ENCODE assay signal across 19 mouse cellular contexts in genomic region chr11:19834561-19834960, GRCm38 (mm10).
A peak's percentile ranks its signal among the peaks of the same experiment; 100 is the strongest.
DNase-seq lines count a peak whose midpoint lies in the region; ATAC-seq and TF ChIP-seq lines count a peak whose summit lies in the region.
"Had no signal": no experiment of that assay in that cellular context is flagged by ENCODE, and none has a peak within 500 bp of the region (broad histone marks: within the 10 kb centered on the region; RNA-seq: fewer than 3 reads in every experiment).

No protein-coding gene starts in this region.

- no peaks in the 10 kb centered on the region for H3K36me3 ChIP-seq in hindbrain, embryonic 13.5 days
- H3K36me3 ChIP-seq in hindbrain, postnatal 0 days (ENCODE audit: insufficient read depth, low read length), result no peaks in the 10 kb centered on the region
- no peaks in the 10 kb centered on the region for H3K36me3 ChIP-seq in embryonic facial prominence, embryonic 15.5 days
- H3K36me3 ChIP-seq in heart, embryonic 12.5 days, result no peaks in the 10 kb centered on the region
- H3K36me3 ChIP-seq: neural tube, embryonic 12.5 days had no signal

- WGBS in hindbrain, embryonic 13.5 days, result 77% methylated on average over 8 of the region's 8 CpGs
- WGBS in hindbrain, postnatal 0 days, result 79% methylated on average over 8 of the region's 8 CpGs
- 61% methylated on average over 8 of the region's 8 CpGs for WGBS in embryonic facial prominence, embryonic 15.5 days
- 82% methylated on average over 8 of the region's 8 CpGs for WGBS in heart, embryonic 12.5 days

- H3K27me3 ChIP-seq in hindbrain, embryonic 13.5 days, result peaks cover 1% of the 10 kb centered on the region; the same call in 1 of the 2 replicates
- no peaks in the 10 kb centered on the region for H3K27me3 ChIP-seq in hindbrain, postnatal 0 days (ENCODE audit: insufficient read depth, low read length)
- no peaks in the 10 kb centered on the region for H3K27me3 ChIP-seq in embryonic facial prominence, embryonic 15.5 days
- no peaks in the 10 kb centered on the region for H3K27me3 ChIP-seq in heart, embryonic 12.5 days (replicated peaks)
- H3K27me3 ChIP-seq: neural tube, embryonic 12.5 days had no signal

- H3K4me1 ChIP-seq in hindbrain, embryonic 13.5 days (replicated peaks), result peaks cover 18% of the 10 kb centered on the region
- peaks cover 5% of the 10 kb centered on the region; the same call in 1 of the 2 replicates for H3K4me1 ChIP-seq in hindbrain, postnatal 0 days (ENCODE audit: insufficient read depth, low read length)
- peaks cover 25% of the 10 kb centered on the region for H3K4me1 ChIP-seq in embryonic facial prominence, embryonic 15.5 days
- H3K4me1 ChIP-seq in heart, embryonic 12.5 days (replicated peaks), result peaks cover 7% of the 10 kb centered on the region; the same call in 1 of the 2 replicates

- TF ChIP-seq CTCF in hindbrain, postnatal 0 days (IDR thresholded peaks at IDR 0.05; ENCODE audit: low read depth), result no peak

- H3K4me2 ChIP-seq in hindbrain, embryonic 13.5 days, result no peak overlapping the region
- H3K4me2 ChIP-seq in hindbrain, postnatal 0 days (ENCODE audit: low read depth, low read length), result no peak overlapping the region
- H3K4me2 ChIP-seq in embryonic facial prominence, embryonic 15.5 days (replicated peaks), result no peak overlapping the region
- no peak overlapping the region for H3K4me2 ChIP-seq in heart, embryonic 12.5 days

- 0 out of 2 replicates have a peak overlapping the region, but pooled peaks have one; percentile 76 for H3K27ac ChIP-seq in hindbrain, embryonic 13.5 days
- H3K27ac ChIP-seq in hindbrain, postnatal 0 days, result no peak overlapping the region
- H3K27ac ChIP-seq in embryonic facial prominence, embryonic 15.5 days (replicated peaks), result peak overlapping the region; percentile 81
- H3K27ac ChIP-seq in heart, embryonic 12.5 days (ENCODE audit: poor library complexity, severe bottlenecking), result no peak overlapping the region
- H3K27ac ChIP-seq: neural tube, embryonic 12.5 days had no signal

- no peak for ATAC-seq in hindbrain, embryonic 13.5 days (ENCODE audit: low FRiP score)
- no peak for ATAC-seq in hindbrain, postnatal 0 days
- ATAC-seq in embryonic facial prominence, embryonic 15.5 days (ENCODE audit: insufficient number of reproducible peaks, low FRiP score, low TSS enrichment, low read depth), result no peak
- ATAC-seq in heart, embryonic 12.5 days (ENCODE audit: insufficient number of reproducible peaks, low FRiP score), result no peak
- ATAC-seq: CD4-positive, CD25-positive, alpha-beta regulatory T cell, adult 4 months had no signal

- DNase-seq in hindbrain, postnatal 0 days (ENCODE audit: low spot score), result no peak
- DNase-seq in 3T3-L1 (ENCODE audit: low read depth, low spot score) (peak; percentile 75), NIH3T3 (ENCODE audit: low read depth) (peak; percentile 68), MN1 (ENCODE audit: low spot score) (no peak)
- DNase-seq in c-Kit-positive CD71-positive TER-119-positive erythroid progenitor cells, embryonic 14.5 days (ENCODE audit: low spot score), result no peak
- DNase-seq: cerebellum, adult 18-20 months; cerebellum, postnatal 36 days; gastrocnemius, postnatal 25 days; heart, postnatal 10 days; kidney, adult 18-20 months; kidney, postnatal 36 days; lung, adult 18-20 months; lung, postnatal 36 days; thymus, postnatal 25 days had no signal

- H3K9ac ChIP-seq in hindbrain, embryonic 13.5 days, result no peak overlapping the region
- H3K9ac ChIP-seq in hindbrain, postnatal 0 days (replicated peaks; ENCODE audit: low read length), result no peak overlapping the region
- H3K9ac ChIP-seq in embryonic facial prominence, embryonic 15.5 days, result no peak overlapping the region
- no peak overlapping the region for H3K9ac ChIP-seq in heart, embryonic 12.5 days
- H3K9ac ChIP-seq: neural tube, embryonic 12.5 days had no signal

- H3K9me3 ChIP-seq in hindbrain, embryonic 13.5 days, result no peaks in the 10 kb centered on the region
- H3K9me3 ChIP-seq in hindbrain, postnatal 0 days (ENCODE audit: low read length), result no peaks in the 10 kb centered on the region
- H3K9me3 ChIP-seq in embryonic facial prominence, embryonic 15.5 days (replicated peaks), result no peaks in the 10 kb centered on the region
- H3K9me3 ChIP-seq in heart, embryonic 12.5 days (replicated peaks), result no peaks in the 10 kb centered on the region
- H3K9me3 ChIP-seq: neural tube, embryonic 12.5 days had no signal

- no peak overlapping the region for H3K4me3 ChIP-seq in hindbrain, embryonic 13.5 days
- no peak overlapping the region for H3K4me3 ChIP-seq in hindbrain, postnatal 0 days (ENCODE audit: low read length)
- H3K4me3 ChIP-seq in embryonic facial prominence, embryonic 15.5 days (replicated peaks), result no peak overlapping the region
- H3K4me3 ChIP-seq in heart, embryonic 12.5 days, result no peak overlapping the region
- H3K4me3 ChIP-seq: neural tube, embryonic 12.5 days had no signal

Comparison
In these comparisons a context has a peak if more than half of its experiments do, and no peak if none do; other contexts are left out.
1. H3K27ac ChIP-seq: peak in hindbrain, embryonic 13.5 days (single experiment) and embryonic facial prominence, embryonic 15.5 days (single experiment); none in hindbrain, postnatal 0 days (single experiment) and heart, embryonic 12.5 days (single experiment).
2. DNase-seq: peak in 3T3-L1 (single experiment) and NIH3T3 (single experiment); none in hindbrain, postnatal 0 days (single experiment), MN1 (single experiment) and c-Kit-positive CD71-positive TER-119-positive erythroid progenitor cells, embryonic 14.5 days (single experiment).